Mouse (Mus musculus): ENCODE measurements around the gene Olfr340.
"Not testable (repeated sequence)": the region's sequence is repeated elsewhere in the genome, so short reads cannot be mapped to it uniquely, and the experiment has no call there.

The Olfr340 gene

GRCm38 (mm10) chr2:36452287-36452686, at the start of gene Olfr340:
Gene Olfr340 (plus strand): TSS chr2:36452587.
- no peak for DNase-seq (ENCODE audit: low read depth, low spot score)

- not testable (repeated sequence) for DNase-seq (ENCODE audit: low read depth, low spot score)
Observed at GRCm38 (mm10) chr2:36415174-36415573, 37.2 kb upstream of the Olfr340 start.

DNA sequence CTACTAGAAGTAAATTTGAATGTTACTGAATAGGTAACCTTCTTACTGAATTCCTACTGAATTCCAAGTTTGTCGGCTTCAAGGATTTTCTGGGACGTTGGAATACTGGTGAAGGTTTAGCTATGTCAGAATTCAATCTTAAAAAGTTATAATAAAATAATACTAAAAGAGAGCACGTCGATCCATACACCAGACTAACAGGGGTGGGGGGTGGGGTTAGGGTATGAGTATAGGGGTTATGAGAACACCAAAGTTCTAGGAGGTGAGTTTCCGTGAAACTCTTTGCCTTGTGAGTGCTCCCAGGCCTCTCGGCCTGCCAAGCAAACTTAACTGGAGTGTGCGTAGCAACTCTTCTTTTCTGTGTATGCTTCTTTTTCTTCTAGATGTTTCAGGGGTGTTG, 36.8 kb upstream of the Olfr340 start:
- DNase-seq (ENCODE audit: low read depth, low spot score) = not testable (repeated sequence)

GRCm38 (mm10) chr2:36418647-36419046, 33.7 kb upstream of the Olfr340 start, which contains the start of gene Olfr339:
Gene Olfr339 (plus strand): TSS chr2:36418947.
- no peak for DNase-seq (ENCODE audit: low read depth, low spot score)

DNA sequence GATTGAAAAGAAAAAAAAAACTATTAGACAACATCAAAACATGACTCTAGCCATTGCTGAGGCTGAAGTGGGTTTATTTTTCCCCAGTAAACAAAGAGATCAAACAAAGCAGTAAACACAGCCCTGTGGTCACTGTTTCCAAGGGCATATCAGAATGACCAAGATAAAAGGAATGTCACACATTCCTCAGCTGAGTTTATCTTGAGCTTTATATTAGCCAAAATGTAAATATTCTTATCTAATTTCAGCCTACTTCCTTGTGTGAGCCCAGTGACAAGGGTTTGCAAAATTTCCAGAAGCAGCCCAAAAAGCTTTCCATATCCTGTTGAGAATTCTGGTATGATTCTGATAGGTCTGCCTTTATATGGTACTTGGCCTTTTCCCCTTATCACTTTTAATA, 21.2 kb downstream of the Olfr340 start:
- no peak for DNase-seq (ENCODE audit: low read depth, low spot score)

DNA sequence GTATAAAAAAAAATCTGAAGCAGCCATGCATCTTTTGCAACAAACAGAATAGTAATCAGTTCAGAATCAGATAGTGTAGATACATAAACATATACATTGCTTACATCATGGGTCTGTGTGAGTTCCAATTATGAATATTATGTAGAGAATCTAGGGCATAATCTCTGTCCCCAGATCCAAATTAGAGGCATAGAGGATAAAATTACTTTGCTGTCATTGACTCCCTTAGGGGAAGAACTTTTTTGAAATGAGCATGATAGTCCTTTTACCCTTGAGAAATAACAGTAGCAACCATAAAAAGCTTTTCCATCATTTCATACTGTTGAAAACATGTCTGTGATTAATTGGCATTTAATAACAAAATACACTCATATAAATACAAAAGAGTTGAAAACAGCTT, 30.0 kb downstream of the Olfr340 start, which contains the start of gene Olfr341:
TSS of gene Olfr341 (minus strand) at position 101 of the 400 bp plus-strand sequence.
- no peak for DNase-seq (ENCODE audit: low read depth, low spot score)

Data from skeletal muscle tissue, adult 2 months (tissue).